Mouse (Mus musculus) embryonic facial prominence, embryonic 15.5 days (tissue): Measurements from ENCODE around the gene Kcnj2. TPM values are rescaled to one million over a fixed set of nuclear protein-coding genes. Genes with fewer than 3 reads are reported as not detected.
A peak's percentile ranks its signal among the peaks of the same experiment; 100 is the strongest.

Experiments
- ATAC-seq: fragments of 200-750 bp; cut with Nextera tagmentation; 2 replicates; pipeline ENCODE4 v1.8.0; 2017; ENCODE audit warnings: low read depth, moderate TSS enrichment; ENCODE audit not compliant: insufficient number of reproducible peaks, low FRiP score, low TSS enrichment
- H3K27ac ChIP-seq: fragments of 300-500 bp; sonication (generic); replicated peaks from 2 replicates; pipeline ENCODE4 v1.5.1; 2015; ENCODE audit warnings: mild to moderate bottlenecking, inconsistent platforms
- H3K27me3 ChIP-seq: fragments of 300-500 bp; sonication (generic); 2 replicates; pipeline ENCODE4 v1.6.1; 2015; ENCODE audit warnings: inconsistent platforms
- H3K36me3 ChIP-seq: fragments of 300-500 bp; sonication (generic); 2 replicates; pipeline ENCODE4 v1.6.1; 2015; ENCODE audit warnings: mild to moderate bottlenecking, inconsistent platforms
- H3K4me1 ChIP-seq: fragments of 300-500 bp; sonication (generic); 2 replicates; pipeline ENCODE4 v1.6.1; 2015; ENCODE audit warnings: inconsistent platforms
- H3K4me2 ChIP-seq: fragments of 300-500 bp; sonication (generic); replicated peaks from 2 replicates; pipeline ENCODE4 v1.6.1; 2015; ENCODE audit warnings: mild to moderate bottlenecking, inconsistent platforms
- H3K4me3 ChIP-seq: fragments of 300-500 bp; sonication (generic); replicated peaks from 2 replicates; pipeline ENCODE4 v1.5.1; 2015; ENCODE audit warnings: mild to moderate bottlenecking, inconsistent platforms
- H3K9ac ChIP-seq: fragments of 300-500 bp; sonication (generic); 2 replicates; pipeline ENCODE4 v1.6.1; 2015; ENCODE audit warnings: inconsistent platforms
- H3K9me3 ChIP-seq: fragments of 300-500 bp; sonication (generic); replicated peaks from 2 replicates; pipeline ENCODE4 v1.6.1; 2016; ENCODE audit warnings: inconsistent platforms
- WGBS: fragments of 180-500 bp; shearing (Covaris S2); methylation state at CpG from one replicate; pipeline ENCODE4 v1.1.7; 2015; 5-methylcytosine and 5-hydroxymethylcytosine counted together
- polyA plus RNA-seq: library from polyadenylated mRNA; unstranded; fragments of >200 nt; fragmentation: Nextera tagmentation; extraction: Ambion mirVana; gene quantifications from 2 replicates; pipeline ENCODE4 v1.2.1, GENCODE M21; 2015

Kcnj2 gene
- polyA plus RNA-seq, 1 experiment from 2014 or later: 2.8 TPM

DNA sequence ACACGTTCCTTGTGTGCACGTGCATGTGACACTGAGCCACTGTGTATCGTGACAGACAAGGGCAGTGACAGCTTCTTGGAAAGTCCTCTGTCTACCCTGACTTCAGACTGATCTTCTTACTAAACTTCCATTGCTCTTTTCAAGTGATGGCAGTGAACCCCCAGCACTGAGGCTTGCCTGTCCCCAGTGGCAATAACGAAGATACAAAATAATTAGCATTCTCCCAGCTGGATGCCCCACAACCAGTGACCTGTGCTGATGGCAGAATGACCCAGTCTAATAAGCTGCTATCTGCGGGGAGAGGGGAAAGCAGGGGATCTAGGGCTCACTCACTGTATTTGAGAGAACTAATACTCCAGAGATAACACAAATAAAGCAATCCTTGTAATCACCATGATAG is 5.7 kb upstream of the Kcnj2 start:
- Histone ChIP-seq H3K4me3 (no peak overlapping the region), H3K27me3 (no peaks in the 10 kb centered on the region), H3K4me2 (no peak overlapping the region), H3K27ac (no peak overlapping the region), H3K4me1 (no peaks in the 10 kb centered on the region), H3K36me3 (no peaks in the 10 kb centered on the region), H3K9ac (no peak overlapping the region), H3K9me3 (no peaks in the 10 kb centered on the region)
- WGBS: 61% methylated on average over 5 of the region's 5 CpGs
- no peak for ATAC-seq

DNA sequence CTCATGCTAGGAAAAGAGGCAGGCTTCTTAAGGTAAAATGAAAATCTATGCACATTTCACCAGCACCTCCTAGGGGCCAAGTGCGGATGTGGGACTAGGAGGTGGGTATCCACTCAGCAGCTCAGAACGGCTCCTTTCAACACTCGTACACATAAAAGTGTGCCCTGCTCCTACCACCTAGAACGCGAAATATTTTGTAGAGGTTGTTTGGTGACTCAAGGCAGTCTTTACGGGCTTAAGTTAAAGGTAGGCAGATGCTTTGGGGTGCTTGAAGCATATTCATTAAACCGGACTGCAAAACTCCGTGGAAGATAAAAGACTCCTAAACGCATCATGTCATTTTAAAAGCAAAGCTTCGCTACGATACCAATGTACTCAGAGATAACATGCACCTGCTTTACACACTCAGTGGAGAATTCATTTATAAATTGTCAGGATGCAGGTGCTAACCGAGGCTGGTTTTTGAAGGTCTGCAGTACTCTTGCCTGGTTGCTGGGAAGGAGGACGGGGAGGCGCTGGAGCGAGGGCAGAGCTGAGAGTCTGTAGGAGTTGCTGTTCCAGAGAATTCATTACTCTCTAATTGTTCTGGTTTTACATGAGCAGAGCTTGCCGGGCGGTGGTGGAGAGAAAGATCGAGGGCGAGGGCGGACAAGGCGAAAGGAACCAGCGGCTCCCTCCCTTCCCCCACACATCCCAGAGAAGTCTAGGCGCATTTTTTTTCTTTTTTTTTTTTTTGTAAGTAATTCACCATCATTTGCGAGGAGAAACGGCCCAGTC is 1.0 kb upstream of the Kcnj2 start:
- no peak for ATAC-seq
- peak overlapping the region; percentile 97 for H3K4me2 ChIP-seq
- no peaks in the 10 kb centered on the region for H3K36me3 ChIP-seq
- WGBS: under 1% methylated on average over 25 of the region's 25 CpGs
- H3K27ac ChIP-seq: peak overlapping the region; percentile 76
- peak overlapping the region; percentile 45; the same call in 1 of the 2 replicates for H3K9ac ChIP-seq
- peaks cover 13% of the 10 kb centered on the region; the same call in 1 of the 2 replicates for H3K4me1 ChIP-seq
- H3K4me3 ChIP-seq: peak overlapping the region; percentile 69
- no peaks in the 10 kb centered on the region for H3K9me3 ChIP-seq
- H3K27me3 ChIP-seq: no peaks in the 10 kb centered on the region

- Histone ChIP-seq H3K27ac (peak overlapping the region; percentile 66), H3K4me3 (peak overlapping the region; percentile 69), H3K9ac (peak overlapping the region; percentile 33; the same call in 1 of the 2 replicates), H3K4me2 (peak overlapping the region; percentile 97), H3K36me3 (no peaks in the 10 kb centered on the region), H3K4me1 (peaks cover 13% of the 10 kb centered on the region; the same call in 1 of the 2 replicates), H3K9me3 (no peaks in the 10 kb centered on the region), H3K27me3 (no peaks in the 10 kb centered on the region)
- peak; percentile 34 for ATAC-seq
- under 1% methylated on average over 9 of the region's 9 CpGs for WGBS
These were observed 331 bp downstream of the Kcnj2 start for GRCm38 (mm10) chr11:111066299-111066691.

GRCm38 (mm10) chr11:111067787-111068186 is 1.8 kb downstream of the Kcnj2 start:
- Histone ChIP-seq H3K36me3 (no peaks in the 10 kb centered on the region), H3K4me2 (peak overlapping the region; percentile 97), H3K9ac (no peak overlapping the region), H3K4me3 (peak overlapping the region; percentile 69), H3K27me3 (no peaks in the 10 kb centered on the region), H3K9me3 (no peaks in the 10 kb centered on the region), H3K27ac (no peak overlapping the region), H3K4me1 (peaks cover 13% of the 10 kb centered on the region; the same call in 1 of the 2 replicates)
- ATAC-seq: no peak
- WGBS: 48% methylated on average over 3 of the region's 3 CpGs

DNA sequence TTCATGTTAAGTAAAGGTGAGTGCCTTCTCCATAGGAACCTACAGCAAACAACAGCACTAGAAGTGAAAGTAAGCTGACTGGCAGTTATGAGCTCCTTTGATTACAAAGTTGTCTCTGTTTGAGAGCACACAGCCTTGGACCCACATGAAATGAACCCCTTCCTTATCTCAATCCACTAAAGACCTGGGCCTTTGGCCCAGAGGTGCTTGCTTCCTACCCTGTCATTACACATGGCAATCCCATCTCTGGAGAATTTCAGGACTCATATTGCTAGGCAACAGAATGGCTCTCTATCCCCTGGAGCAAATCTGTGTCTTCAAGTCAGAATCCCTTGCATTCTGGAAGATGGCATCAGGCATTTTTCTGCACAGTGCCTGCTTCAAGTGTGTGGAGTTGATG is 4.5 kb downstream of the Kcnj2 start:
- no peak overlapping the region for H3K4me3 ChIP-seq
- no peaks in the 10 kb centered on the region for H3K36me3 ChIP-seq
- H3K4me2 ChIP-seq: no peak overlapping the region
- no peak overlapping the region for H3K27ac ChIP-seq
- H3K9me3 ChIP-seq: no peaks in the 10 kb centered on the region
- no peak for ATAC-seq
- no peaks in the 10 kb centered on the region for H3K27me3 ChIP-seq
- no peak overlapping the region for H3K9ac ChIP-seq
- H3K4me1 ChIP-seq: peaks cover 11% of the 10 kb centered on the region; the same call in 1 of the 2 replicates

DNA sequence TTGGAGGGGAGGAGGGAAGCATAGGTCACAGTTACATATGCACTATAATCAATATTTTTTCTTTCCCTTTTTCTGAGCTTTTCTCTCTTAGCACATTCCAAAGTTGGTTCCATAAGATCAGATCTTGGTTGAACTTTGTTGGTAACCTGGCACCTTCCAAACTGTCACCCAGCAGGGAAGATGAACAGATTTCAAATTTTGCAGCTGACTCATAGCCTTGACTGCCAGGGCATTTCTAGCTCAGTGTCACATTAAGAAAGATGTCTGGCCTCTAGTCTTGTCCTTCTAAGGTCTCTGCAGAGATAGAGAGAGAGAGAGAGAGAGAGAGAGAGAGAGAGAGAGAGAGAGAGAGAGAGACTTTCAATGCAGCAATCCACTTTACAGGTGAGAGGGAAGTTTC is 8.2 kb downstream of the Kcnj2 start:
- Histone ChIP-seq H3K4me3 (no peak overlapping the region), H3K4me1 (no peaks in the 10 kb centered on the region), H3K27me3 (no peaks in the 10 kb centered on the region), H3K36me3 (no peaks in the 10 kb centered on the region), H3K9me3 (no peaks in the 10 kb centered on the region), H3K27ac (no peak overlapping the region), H3K4me2 (no peak overlapping the region), H3K9ac (no peak overlapping the region)
- ATAC-seq: no peak

- ATAC-seq: no peak
- H3K4me2 ChIP-seq: no peak overlapping the region
- no peaks in the 10 kb centered on the region for H3K36me3 ChIP-seq
- H3K27me3 ChIP-seq: no peaks in the 10 kb centered on the region
- no peak overlapping the region for H3K4me3 ChIP-seq
- H3K9ac ChIP-seq: no peak overlapping the region
- WGBS: 76% methylated on average over 11 of the region's 11 CpGs
- no peaks in the 10 kb centered on the region for H3K4me1 ChIP-seq
- H3K9me3 ChIP-seq: no peaks in the 10 kb centered on the region
- no peak overlapping the region for H3K27ac ChIP-seq
These were observed 12.1 kb downstream of the Kcnj2 start for GRCm38 (mm10) chr11:111078107-111078506.

GRCm38 (mm10) chr11:111083009-111083408 is 17.0 kb downstream of the Kcnj2 start:
- H3K4me1 ChIP-seq: no peaks in the 10 kb centered on the region
- H3K9ac ChIP-seq: no peak overlapping the region
- H3K27me3 ChIP-seq: no peaks in the 10 kb centered on the region
- H3K27ac ChIP-seq: no peak overlapping the region
- no peak overlapping the region for H3K4me3 ChIP-seq
- no peaks in the 10 kb centered on the region for H3K9me3 ChIP-seq
- 79% methylated on average over 2 of the region's 2 CpGs for WGBS
- no peaks in the 10 kb centered on the region for H3K36me3 ChIP-seq
- no peak overlapping the region for H3K4me2 ChIP-seq
- ATAC-seq: no peak

DNA sequence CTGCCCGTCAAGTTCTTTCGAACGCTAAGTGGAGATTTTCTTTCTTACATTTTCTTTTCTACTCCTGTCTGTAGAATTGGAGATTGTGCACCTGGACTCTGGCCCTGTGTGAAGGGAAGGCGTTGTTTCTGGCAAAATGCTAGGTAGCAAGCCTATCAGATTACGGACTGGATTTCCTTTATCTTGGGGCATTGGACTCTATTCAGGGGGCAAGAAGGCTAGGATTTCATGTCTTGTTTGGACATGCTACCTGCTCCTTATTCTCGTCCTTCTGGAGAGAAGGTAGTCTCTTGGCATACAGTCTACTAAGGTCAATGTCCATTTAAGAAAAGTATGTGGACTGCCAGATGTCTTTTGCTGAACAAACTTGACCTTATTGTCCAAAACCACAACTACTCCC is 21.0 kb downstream of the Kcnj2 start:
- ATAC-seq: no peak
- Histone ChIP-seq H3K27me3 (no peaks in the 10 kb centered on the region), H3K4me2 (no peak overlapping the region), H3K4me1 (no peaks in the 10 kb centered on the region), H3K9ac (no peak overlapping the region), H3K9me3 (no peaks in the 10 kb centered on the region), H3K4me3 (no peak overlapping the region), H3K36me3 (no peaks in the 10 kb centered on the region), H3K27ac (no peak overlapping the region)
- WGBS: 57% methylated on average over 6 of the region's 6 CpGs

- Histone ChIP-seq H3K4me1 (no peaks in the 10 kb centered on the region), H3K27me3 (no peaks in the 10 kb centered on the region)
These were observed 22.3 kb downstream of the Kcnj2 start for GRCm38 (mm10) chr11:111088226-111088625.

GRCm38 (mm10) chr11:111088812-111089211 is 22.8 kb downstream of the Kcnj2 start:
- 49% methylated on average over 3 of the region's 3 CpGs for WGBS
- Histone ChIP-seq H3K4me2 (no peak overlapping the region), H3K9ac (no peak overlapping the region), H3K4me3 (no peak overlapping the region), H3K27ac (no peak overlapping the region), H3K4me1 (no peaks in the 10 kb centered on the region), H3K9me3 (no peaks in the 10 kb centered on the region), H3K36me3 (no peaks in the 10 kb centered on the region), H3K27me3 (no peaks in the 10 kb centered on the region)
- no peak for ATAC-seq

More at GRCm38 (mm10) chr11:111088226-111088625, 22.3 kb downstream of the Kcnj2 start:
- Histone ChIP-seq H3K4me2 (no peak overlapping the region), H3K36me3 (no peaks in the 10 kb centered on the region), H3K9me3 (no peaks in the 10 kb centered on the region), H3K27ac (no peak overlapping the region), H3K9ac (no peak overlapping the region), H3K4me3 (no peak overlapping the region)
- no peak for ATAC-seq

DNA sequence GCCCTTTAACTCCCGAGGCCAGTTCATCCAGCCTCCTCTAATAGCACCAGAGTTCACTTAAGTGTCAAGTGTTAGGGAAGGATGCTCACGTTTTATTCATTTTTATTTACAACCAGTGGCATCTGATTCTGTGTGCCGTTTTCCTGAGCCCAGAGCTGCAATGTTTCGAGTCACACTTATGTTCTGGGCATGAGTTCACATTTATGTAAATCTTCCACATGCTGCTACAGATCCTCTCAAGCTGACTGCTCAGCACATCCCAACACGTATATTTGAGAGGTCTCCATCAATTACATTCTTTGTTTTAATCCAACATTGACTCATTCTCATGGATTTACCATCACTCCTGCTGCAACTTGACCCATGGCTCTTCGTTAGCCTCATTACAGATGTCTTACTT is 25.2 kb downstream of the Kcnj2 start:
- Histone ChIP-seq H3K27ac (no peak overlapping the region), H3K36me3 (no peaks in the 10 kb centered on the region), H3K9me3 (no peaks in the 10 kb centered on the region), H3K4me3 (no peak overlapping the region), H3K4me1 (no peaks in the 10 kb centered on the region), H3K9ac (no peak overlapping the region), H3K4me2 (no peak overlapping the region), H3K27me3 (no peaks in the 10 kb centered on the region)
- WGBS: 59% methylated on average over 6 of the region's 6 CpGs
- ATAC-seq: no peak
